Mouse (Mus musculus) embryonic facial prominence, embryonic 15.5 days (tissue): ENCODE measurements around the gene 4933428M09Rik. TPM values are rescaled to one million over a fixed set of nuclear protein-coding genes. Genes with fewer than 3 reads are reported as not detected.

ENCODE experiments used
- ATAC-seq: fragments of 200-750 bp; cut with Nextera tagmentation; 2 replicates; pipeline ENCODE4 v1.8.0; 2017; ENCODE audit warnings: low read depth, moderate TSS enrichment; ENCODE audit not compliant: insufficient number of reproducible peaks, low FRiP score, low TSS enrichment
- H3K27ac ChIP-seq: fragments of 300-500 bp; sonication (generic); replicated peaks from 2 replicates; pipeline ENCODE4 v1.5.1; 2015; ENCODE audit warnings: mild to moderate bottlenecking, inconsistent platforms
- H3K27me3 ChIP-seq: fragments of 300-500 bp; sonication (generic); 2 replicates; pipeline ENCODE4 v1.6.1; 2015; ENCODE audit warnings: inconsistent platforms
- H3K36me3 ChIP-seq: fragments of 300-500 bp; sonication (generic); 2 replicates; pipeline ENCODE4 v1.6.1; 2015; ENCODE audit warnings: mild to moderate bottlenecking, inconsistent platforms
- H3K4me1 ChIP-seq: fragments of 300-500 bp; sonication (generic); 2 replicates; pipeline ENCODE4 v1.6.1; 2015; ENCODE audit warnings: inconsistent platforms
- H3K4me2 ChIP-seq: fragments of 300-500 bp; sonication (generic); replicated peaks from 2 replicates; pipeline ENCODE4 v1.6.1; 2015; ENCODE audit warnings: mild to moderate bottlenecking, inconsistent platforms
- H3K4me3 ChIP-seq: fragments of 300-500 bp; sonication (generic); replicated peaks from 2 replicates; pipeline ENCODE4 v1.5.1; 2015; ENCODE audit warnings: mild to moderate bottlenecking, inconsistent platforms
- H3K9ac ChIP-seq: fragments of 300-500 bp; sonication (generic); 2 replicates; pipeline ENCODE4 v1.6.1; 2015; ENCODE audit warnings: inconsistent platforms
- H3K9me3 ChIP-seq: fragments of 300-500 bp; sonication (generic); replicated peaks from 2 replicates; pipeline ENCODE4 v1.6.1; 2016; ENCODE audit warnings: inconsistent platforms
- WGBS: fragments of 180-500 bp; shearing (Covaris S2); methylation state at CpG from one replicate; pipeline ENCODE4 v1.1.7; 2015; 5-methylcytosine and 5-hydroxymethylcytosine counted together
- polyA plus RNA-seq: library from polyadenylated mRNA; unstranded; fragments of >200 nt; fragmentation: Nextera tagmentation; extraction: Ambion mirVana; gene quantifications from 2 replicates; pipeline ENCODE4 v1.2.1, GENCODE M21; 2015

The 4933428M09Rik gene
- polyA plus RNA-seq, 1 experiment from 2014 or later: not detected

DNA sequence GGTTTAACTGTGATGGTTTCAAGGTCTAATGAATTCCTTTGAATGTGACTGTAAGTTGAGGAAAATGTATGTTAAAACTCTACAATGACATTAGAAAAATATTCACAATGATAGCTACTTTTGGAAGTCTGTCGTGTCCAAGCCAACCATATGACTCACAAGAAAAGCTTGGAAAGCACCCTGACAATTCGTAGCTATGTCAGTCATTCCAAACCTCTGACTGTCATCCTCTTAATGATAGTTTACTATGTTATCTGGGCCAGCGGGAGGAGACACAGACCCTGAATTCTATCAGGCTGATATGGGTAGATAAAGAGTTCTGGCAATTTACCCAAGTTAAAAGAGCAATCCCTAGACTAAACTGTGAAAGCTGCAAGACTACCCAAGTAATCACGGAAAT, 41.8 kb downstream of the 4933428M09Rik start:
- 80% methylated on average over 4 of the region's 4 CpGs for WGBS
- H3K36me3 ChIP-seq: no peaks in the 10 kb centered on the region
- no peak for ATAC-seq

GRCm38 (mm10) chrX:139221893-139222292, 42.9 kb downstream of the 4933428M09Rik start:
- Histone ChIP-seq H3K9ac (no peak overlapping the region), H3K27me3 (no peaks in the 10 kb centered on the region), H3K4me3 (no peak overlapping the region), H3K27ac (no peak overlapping the region), H3K9me3 (no peaks in the 10 kb centered on the region), H3K4me1 (no peaks in the 10 kb centered on the region), H3K4me2 (no peak overlapping the region), H3K36me3 (no peaks in the 10 kb centered on the region)
- 69% methylated on average over 3 of the region's 3 CpGs for WGBS
- no peak for ATAC-seq

More for the DNA sequence above, 41.8 kb downstream of the 4933428M09Rik start:
- Histone ChIP-seq H3K27me3 (no peaks in the 10 kb centered on the region), H3K27ac (no peak overlapping the region), H3K4me1 (no peaks in the 10 kb centered on the region), H3K9me3 (no peaks in the 10 kb centered on the region), H3K9ac (no peak overlapping the region), H3K4me3 (no peak overlapping the region), H3K4me2 (no peak overlapping the region)

Other genes with a start within 250 kb of the 4933428M09Rik start
- gene Serpina7, start 94.0 kb upstream of the 4933428M09Rik start, polyA plus RNA-seq: 0.15 TPM in 1 of 2 replicates, not detected in the other
- not detected in 2 replicates for gene 4930513O06Rik, start 93.0 kb upstream of the 4933428M09Rik start, polyA plus RNA-seq
- 25.4 and 25.7 TPM in 2 replicates for gene Mum1l1, start 30.8 kb downstream of the 4933428M09Rik start, polyA plus RNA-seq
- gene Trap1a, start 154.5 kb downstream of the 4933428M09Rik start, polyA plus RNA-seq: not detected in 2 replicates